Mouse (Mus musculus) ES-Bruce4 (cell line): ENCODE results near the gene Brms1.

Source experiments
- CTCF ChIP-seq: IDR thresholded peaks from one replicate; pipeline ENCODE4 v1.8.1; 2011; ENCODE audit warnings: low read depth, low read length
- EP300 ChIP-seq: IDR thresholded peaks from 2 replicates; pipeline ENCODE4 v1.6.1; 2011; ENCODE audit warnings: low read depth, low read length; ENCODE audit not compliant: insufficient read depth
- POLR2A ChIP-seq: IDR thresholded peaks from one replicate; pipeline ENCODE4 v1.8.1; 2011; ENCODE audit warnings: low read length; ENCODE audit not compliant: insufficient read depth

DNA sequence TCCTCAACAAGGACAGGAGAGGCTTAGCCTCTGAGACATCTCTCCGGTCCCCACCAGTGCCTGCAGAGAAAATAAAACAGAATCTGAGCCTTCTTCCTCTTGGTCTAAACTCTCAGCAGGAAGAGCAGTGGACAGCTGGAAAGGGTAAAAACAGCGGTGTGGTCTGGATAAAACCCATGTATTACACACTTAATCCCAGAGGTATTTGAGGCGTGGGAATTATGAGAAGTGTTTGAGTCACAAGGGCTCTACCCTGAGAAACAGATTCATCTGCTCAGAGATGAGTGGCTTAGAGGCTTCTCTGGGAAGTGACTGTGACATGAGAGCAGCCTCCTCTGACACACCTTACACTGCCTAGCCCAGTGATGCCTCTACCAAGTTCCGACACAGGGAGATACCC, 23.5 kb upstream of the Brms1 start:
- TF ChIP-seq CTCF (no peak), POLR2A (no peak), EP300 (no peak)
